Mouse (Mus musculus) myocyte (in vitro differentiated cells): ENCODE measurements at regions not wholly inside any gene's neighbourhood (a gene's known extent, or its start where the extent isn't known, plus 50 kb on each side); places are given as distances from the start of the nearest gene placed in this dataset.

ENCODE experiments used
- H3K27me3 ChIP-seq: one replicate; pipeline ENCODE4 v1.6.1; 2011; ENCODE audit not compliant: control insufficient read depth, insufficient read depth, insufficient read length
- H3K36me3 ChIP-seq: one replicate; pipeline ENCODE4 v1.6.1; 2011; ENCODE audit not compliant: control insufficient read depth, insufficient read depth
- H3K4me2 ChIP-seq: one replicate; pipeline ENCODE4 v1.6.1; 2011; ENCODE audit warnings: low read depth, control low read depth
- H3K4me3 ChIP-seq: one replicate; pipeline ENCODE4 v1.5.1; 2011; ENCODE audit warnings: mild to moderate bottlenecking, control low read depth, moderate library complexity
- H3K79me2 ChIP-seq: one replicate; pipeline ENCODE4 v1.6.1; 2011; ENCODE audit not compliant: control insufficient read depth, insufficient read depth
- H3ac ChIP-seq: one replicate; pipeline ENCODE4 v1.6.1; 2011; ENCODE audit not compliant: control insufficient read depth, insufficient read length
- CEBPB ChIP-seq: IDR thresholded peaks from 2 replicates; pipeline ENCODE4 v1.6.1; 2011; ENCODE audit warnings: mild to moderate bottlenecking, moderate library complexity; ENCODE audit not compliant: poor library complexity, insufficient read depth, severe bottlenecking
- E2F4 ChIP-seq: IDR thresholded peaks from one replicate; pipeline ENCODE4 v1.6.1; 2011; ENCODE audit warnings: mild to moderate bottlenecking, control low read depth, moderate library complexity; ENCODE audit not compliant: insufficient read depth
- MAX ChIP-seq: IDR thresholded peaks from one replicate; pipeline ENCODE4 v1.6.1; 2011; ENCODE audit warnings: low read depth, mild to moderate bottlenecking, control low read depth
- MYOD1 ChIP-seq, 3 experiments: IDR thresholded peaks; one replicate each; pipeline ENCODE4 v1.6.1; 2011; ENCODE audit warnings: control low read depth in 2 of 3, low read depth in 2 of 3, mild to moderate bottlenecking in 2 of 3, moderate library complexity in 1 of 3; ENCODE audit not compliant: insufficient read length in 2 of 3, control insufficient read depth in 1 of 3
- MYOG ChIP-seq, 3 experiments: IDR thresholded peaks; one replicate each; pipeline ENCODE4 v1.6.1; 2011; ENCODE audit warnings: control low read depth in 2 of 3, low read depth in 2 of 3, mild to moderate bottlenecking in 2 of 3; ENCODE audit not compliant: insufficient read length in 2 of 3, control insufficient read depth in 1 of 3, insufficient read depth in 1 of 3
- POLR2A ChIP-seq: IDR thresholded peaks from one replicate; pipeline ENCODE4 v1.6.1; 2011; ENCODE audit warnings: low read depth, mild to moderate bottlenecking, control low read depth, moderate library complexity; ENCODE audit not compliant: insufficient read length
- POLR2AphosphoS2 ChIP-seq: IDR thresholded peaks from one replicate; pipeline ENCODE4 v1.6.1; 2011; ENCODE audit warnings: low read depth, control low read depth; ENCODE audit not compliant: insufficient read length
- REST ChIP-seq: IDR thresholded peaks from one replicate; pipeline ENCODE4 v1.6.1; 2011; ENCODE audit warnings: mild to moderate bottlenecking, control low read depth, moderate library complexity; ENCODE audit not compliant: insufficient read depth, insufficient read length
- SRF ChIP-seq: IDR thresholded peaks from one replicate; pipeline ENCODE4 v1.6.1; 2011; ENCODE audit warnings: low read depth; ENCODE audit not compliant: control insufficient read depth, insufficient read length
- TCF12 ChIP-seq: IDR thresholded peaks from one replicate; pipeline ENCODE4 v1.6.1; 2011; ENCODE audit warnings: mild to moderate bottlenecking, control low read depth; ENCODE audit not compliant: poor library complexity, insufficient read depth, severe bottlenecking
- TCF3 ChIP-seq: IDR thresholded peaks from one replicate; pipeline ENCODE4 v1.6.1; 2011; ENCODE audit warnings: low read depth, control low read depth; ENCODE audit not compliant: insufficient read length
- USF1 ChIP-seq: IDR thresholded peaks from one replicate; pipeline ENCODE4 v1.6.1; 2011; ENCODE audit warnings: low read depth, mild to moderate bottlenecking, control low read depth, moderate library complexity

- no peaks in the 10 kb centered on the region for H3K36me3 ChIP-seq
- no peak overlapping the region for H3ac ChIP-seq
- no peaks in the 10 kb centered on the region for H3K79me2 ChIP-seq
- H3K4me2 ChIP-seq, result no peak overlapping the region
- TF ChIP-seq USF1 (no peak), SRF (no peak), MYOG (IDR thresholded peaks at IDR 0.05; ENCODE audit: control insufficient read depth in 1 of 3, insufficient read depth in 1 of 3, insufficient read length in 2 of 3, low read depth in 2 of 3) (no peak), TCF3 (no peak), REST (no peak), MYOD1 (IDR thresholded peaks at IDR 0.05; ENCODE audit: control insufficient read depth in 1 of 3, insufficient read length in 2 of 3, low read depth in 2 of 3) (no peak), CEBPB (no peak), POLR2A (no peak), E2F4 (no peak), TCF12 (no peak), MAX (no peak), POLR2AphosphoS2 (no peak)
- H3K4me3 ChIP-seq, result no peak overlapping the region
- no peaks in the 10 kb centered on the region for H3K27me3 ChIP-seq
Observed at GRCm38 (mm10) chr4:22892694-22893046, 404.5 kb upstream of the Pou3f2 start.

GRCm38 (mm10) chr4:22891974-22892693, 404.0 kb upstream of the Pou3f2 start:
- H3K27me3 ChIP-seq, result no peaks in the 10 kb centered on the region
- no peak for TF ChIP-seq MYOD1 (IDR thresholded peaks at IDR 0.05; ENCODE audit: control insufficient read depth in 1 of 3, insufficient read length in 2 of 3, low read depth in 2 of 3)
- TF ChIP-seq REST, result no peak
- TF ChIP-seq POLR2AphosphoS2, result no peak
- no peak for TF ChIP-seq CEBPB
- TF ChIP-seq TCF12, result no peak
- TF ChIP-seq MAX, result no peak
- no peak for TF ChIP-seq POLR2A
- no peak overlapping the region for H3K4me2 ChIP-seq

GRCm38 (mm10) chr4:22880692-22881091, 392.5 kb upstream of the Pou3f2 start:
- H3K27me3 ChIP-seq, result no peaks in the 10 kb centered on the region
- H3ac ChIP-seq, result no peak overlapping the region

More at GRCm38 (mm10) chr4:22891974-22892693, 404.0 kb upstream of the Pou3f2 start:
- no peaks in the 10 kb centered on the region for H3K36me3 ChIP-seq
- no peak overlapping the region for H3K4me3 ChIP-seq
- H3ac ChIP-seq, result no peak overlapping the region
- no peaks in the 10 kb centered on the region for H3K79me2 ChIP-seq

GRCm38 (mm10) chr4:22875392-22875791, 387.2 kb upstream of the Pou3f2 start:
- Histone ChIP-seq H3K36me3 (no peaks in the 10 kb centered on the region), H3K4me2 (no peak overlapping the region), H3ac (no peak overlapping the region), H3K27me3 (no peaks in the 10 kb centered on the region), H3K4me3 (no peak overlapping the region), H3K79me2 (no peaks in the 10 kb centered on the region)
- TF ChIP-seq MYOG (IDR thresholded peaks at IDR 0.05; ENCODE audit: control insufficient read depth in 1 of 3, insufficient read depth in 1 of 3, insufficient read length in 2 of 3, low read depth in 2 of 3) (no peak), MYOD1 (IDR thresholded peaks at IDR 0.05; ENCODE audit: control insufficient read depth in 1 of 3, insufficient read length in 2 of 3, low read depth in 2 of 3) (no peak)

More at GRCm38 (mm10) chr4:22880692-22881091, 392.5 kb upstream of the Pou3f2 start:
- TF ChIP-seq REST (no peak), CEBPB (no peak), E2F4 (no peak), TCF12 (no peak), USF1 (no peak), TCF3 (no peak), SRF (no peak), MYOG (IDR thresholded peaks at IDR 0.05; ENCODE audit: control insufficient read depth in 1 of 3, insufficient read depth in 1 of 3, insufficient read length in 2 of 3, low read depth in 2 of 3) (no peak), POLR2A (no peak), POLR2AphosphoS2 (no peak), MAX (no peak), MYOD1 (IDR thresholded peaks at IDR 0.05; ENCODE audit: control insufficient read depth in 1 of 3, insufficient read length in 2 of 3, low read depth in 2 of 3) (no peak)
- H3K4me3 ChIP-seq, result no peak overlapping the region
- no peak overlapping the region for H3K4me2 ChIP-seq
- H3K79me2 ChIP-seq, result no peaks in the 10 kb centered on the region
- no peaks in the 10 kb centered on the region for H3K36me3 ChIP-seq

- no peaks in the 10 kb centered on the region for H3K27me3 ChIP-seq
- no peaks in the 10 kb centered on the region for H3K36me3 ChIP-seq
- H3K79me2 ChIP-seq, result no peaks in the 10 kb centered on the region
- TF ChIP-seq TCF12, result no peak
- TF ChIP-seq CEBPB, result no peak
- TF ChIP-seq E2F4, result no peak
- no peak for TF ChIP-seq TCF3
- no peak for TF ChIP-seq MAX
- TF ChIP-seq MYOG (IDR thresholded peaks at IDR 0.05; ENCODE audit: control insufficient read depth in 1 of 3, insufficient read depth in 1 of 3, insufficient read length in 2 of 3, low read depth in 2 of 3), result no peak
- no peak for TF ChIP-seq POLR2AphosphoS2
- TF ChIP-seq POLR2A, result no peak
- no peak for TF ChIP-seq MYOD1 (IDR thresholded peaks at IDR 0.05; ENCODE audit: control insufficient read depth in 1 of 3, insufficient read length in 2 of 3, low read depth in 2 of 3)
- no peak for TF ChIP-seq USF1
- no peak for TF ChIP-seq REST
- no peak for TF ChIP-seq SRF
- H3ac ChIP-seq, result no peak overlapping the region
- H3K4me3 ChIP-seq, result no peak overlapping the region
- H3K4me2 ChIP-seq, result no peak overlapping the region
Observed at GRCm38 (mm10) chr4:22836124-22836445, 347.9 kb upstream of the Pou3f2 start.
